Mouse (Mus musculus): ENCODE measurements around the gene Cdv3. TPM values are rescaled to one million over a fixed set of nuclear protein-coding genes. Genes with fewer than 3 reads are reported as not detected.
"Not testable (repeated sequence)": the region's sequence is repeated elsewhere in the genome, so short reads cannot be mapped to it uniquely, and the experiment has no call there.

Gene Cdv3
- polyA plus RNA-seq, 2 experiments from 2014 or later, result 72.7 to 110 TPM

DNA sequence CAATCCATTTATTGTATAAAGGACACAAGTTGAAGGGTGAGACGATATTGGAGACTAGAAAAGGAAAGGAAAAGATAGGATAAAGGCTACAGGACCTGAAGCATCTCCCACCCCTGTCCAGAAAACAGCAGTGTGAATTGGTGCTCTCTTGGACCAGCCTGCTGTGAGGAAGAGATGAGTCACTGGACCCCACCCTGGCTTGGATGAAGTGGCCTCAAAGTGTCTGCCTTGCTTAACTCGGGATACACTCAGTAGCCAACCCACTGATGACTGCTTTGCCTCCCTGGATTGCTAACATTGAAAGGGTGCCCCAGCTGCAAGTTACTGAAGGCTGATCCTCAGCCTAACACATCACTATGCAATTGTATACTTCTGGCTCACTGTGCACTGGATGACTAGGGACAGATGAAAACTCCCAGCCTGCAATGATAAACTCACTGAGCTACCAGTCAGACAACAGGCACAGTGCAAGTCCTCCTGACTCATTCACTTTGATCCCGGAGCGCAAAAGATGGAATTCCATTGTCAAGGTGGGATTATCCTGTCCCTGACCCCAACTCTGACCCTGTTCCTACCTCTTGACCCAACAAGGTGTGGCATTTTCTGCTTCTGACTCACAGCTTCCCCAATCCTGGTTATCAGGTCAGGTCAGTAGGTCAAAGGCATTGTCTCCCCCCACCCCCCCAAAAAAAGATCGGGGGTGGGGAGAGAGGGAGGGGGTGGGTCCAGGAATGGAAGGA lies 6.8 kb upstream of the Cdv3 start:
- no peak for ATAC-seq

DNA sequence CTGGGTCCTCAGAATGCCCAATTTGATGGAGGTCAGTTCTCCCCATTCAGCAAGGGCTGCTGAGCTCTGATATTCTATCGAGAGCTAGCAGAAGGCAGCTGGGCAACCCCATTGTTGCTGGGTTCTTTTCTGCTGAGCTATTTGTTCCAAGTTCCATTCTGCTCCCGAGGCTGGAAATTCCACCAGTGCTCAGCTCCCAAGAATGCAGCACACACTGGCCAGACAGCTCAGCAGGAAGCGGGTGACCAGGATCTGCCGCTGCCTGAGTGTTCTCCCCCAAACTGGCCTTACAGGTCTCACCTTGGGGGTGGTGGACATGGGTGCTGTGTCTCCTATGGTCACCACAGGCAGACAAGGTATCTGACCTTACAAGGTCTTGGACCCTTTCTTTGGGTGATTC lies 4.3 kb upstream of the Cdv3 start:
- ATAC-seq, result no peak

DNA sequence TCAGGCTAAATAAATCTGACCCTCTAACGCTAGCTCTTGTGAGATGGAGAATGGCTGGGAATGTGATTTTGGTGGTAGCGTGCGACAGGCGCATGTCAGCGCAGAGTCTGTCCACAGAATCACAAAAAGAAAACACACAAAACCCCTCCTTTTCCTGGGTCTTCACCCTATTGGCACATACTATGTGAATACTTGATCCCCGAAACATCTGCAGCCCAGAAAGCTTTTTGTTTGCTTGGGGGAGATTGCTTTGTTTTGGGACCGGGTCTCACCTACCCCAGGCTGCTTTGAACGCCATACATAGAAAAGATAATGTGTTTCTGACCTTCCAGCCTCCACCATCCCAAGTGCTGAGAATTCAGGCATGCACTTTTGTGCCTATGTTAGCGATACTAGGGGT lies 716 bp upstream of the Cdv3 start:
- no peak for ATAC-seq

DNA sequence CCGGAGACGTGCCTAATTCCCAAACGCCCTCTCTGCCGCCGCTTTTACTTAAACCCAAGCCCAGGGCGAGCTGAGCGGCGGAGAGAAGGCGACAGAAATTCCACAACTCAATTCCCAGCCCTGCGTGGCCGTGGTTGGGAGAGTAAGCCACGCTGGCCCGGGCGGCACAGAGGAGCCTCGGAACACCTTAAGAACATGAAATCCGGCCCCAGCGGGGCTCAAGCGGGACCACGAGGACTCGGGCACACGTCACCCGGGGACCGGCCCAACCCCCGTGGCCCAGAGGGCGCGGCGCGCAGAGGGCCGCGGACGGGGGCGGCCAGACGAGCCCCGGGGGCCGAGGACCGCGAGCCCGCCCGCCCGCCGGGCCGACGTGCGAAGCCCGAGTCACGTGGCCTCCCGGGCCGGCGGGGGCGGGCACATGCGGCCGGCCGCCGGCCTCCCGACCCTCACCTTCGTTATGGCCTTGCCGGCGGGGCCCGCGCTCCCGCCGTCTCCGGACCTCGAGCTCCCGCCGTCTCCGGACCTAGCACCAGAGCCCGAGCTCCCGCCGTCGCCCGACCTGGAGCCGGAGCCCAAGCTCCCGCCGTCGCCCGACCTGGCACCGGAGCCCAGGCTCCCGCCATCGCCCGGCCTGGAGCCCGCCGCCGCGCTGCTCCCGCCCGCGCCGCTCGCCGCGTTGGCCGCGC lies 895 bp downstream of the Cdv3 start:
- ATAC-seq, result peak; percentile 1

DNA sequence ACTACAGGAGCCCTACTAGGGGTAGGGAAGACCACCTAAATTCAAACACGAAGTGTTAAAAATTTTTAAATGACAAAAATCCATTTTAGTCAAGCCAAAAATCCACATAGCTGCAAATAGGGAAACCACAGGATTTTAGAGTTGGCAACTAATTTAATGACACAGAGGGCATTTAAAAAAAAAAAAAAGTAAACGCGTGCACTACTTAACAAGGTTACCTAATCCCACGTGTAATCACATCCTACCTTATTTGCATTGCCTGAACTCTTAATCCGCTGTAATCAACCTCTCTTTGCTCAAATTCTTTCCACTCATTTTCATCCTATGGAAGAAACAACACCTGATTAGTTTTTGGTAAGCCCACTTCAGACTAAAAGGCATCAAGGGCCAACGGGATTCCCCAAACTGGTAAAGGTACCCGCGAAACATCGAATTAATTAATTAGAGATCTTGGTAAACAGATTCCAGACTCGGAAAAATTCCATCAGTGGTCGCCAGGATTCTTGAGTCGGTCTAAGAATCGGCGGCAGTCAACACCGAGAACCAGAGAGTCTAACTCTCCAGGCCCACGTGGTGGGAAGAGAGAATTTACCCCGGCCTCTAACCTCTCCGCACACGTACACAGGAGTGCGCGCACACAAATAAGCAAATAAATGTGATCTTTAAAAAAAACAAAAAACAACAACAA lies 1.8 kb downstream of the Cdv3 start:
- no peak for ATAC-seq

DNA sequence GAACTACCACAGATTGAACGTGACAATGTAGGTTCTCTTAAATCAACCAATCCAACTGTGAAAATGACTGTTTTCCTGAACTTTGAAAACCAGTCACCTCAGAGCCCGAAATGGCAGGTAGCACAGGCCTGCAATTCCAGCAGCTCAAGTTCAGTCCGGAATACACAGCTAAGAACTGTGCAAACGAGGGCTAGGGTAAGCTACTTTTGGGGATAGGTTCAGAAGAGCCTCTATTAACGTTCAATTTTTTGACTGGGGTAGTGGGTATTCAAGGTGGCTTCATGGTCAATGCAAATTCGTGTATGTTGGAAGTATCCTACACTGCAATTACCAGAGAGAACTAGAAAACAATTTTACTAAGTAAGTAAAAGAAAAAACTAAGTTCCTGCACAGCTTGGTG lies 2.6 kb downstream of the Cdv3 start:
- ATAC-seq, result no peak

DNA sequence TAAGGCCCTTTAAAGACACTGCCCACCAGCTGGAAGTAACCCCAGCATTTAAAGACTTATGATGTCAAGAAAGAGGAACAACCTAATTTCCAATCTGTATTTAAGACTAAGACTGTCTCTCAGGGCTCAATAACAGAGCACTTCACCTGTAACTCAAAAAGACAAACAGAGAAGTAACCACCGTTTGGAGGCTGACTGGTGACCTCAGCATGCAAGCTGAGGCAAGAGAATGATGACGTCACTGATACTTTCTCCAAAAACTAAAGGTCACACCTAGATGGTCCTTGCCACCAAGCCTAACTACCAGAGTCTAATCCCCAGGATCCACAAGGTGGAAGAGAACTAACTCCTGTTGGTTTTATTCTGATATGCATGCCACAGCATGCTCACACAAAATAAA lies 5.0 kb downstream of the Cdv3 start:
- ATAC-seq, result no peak

DNA sequence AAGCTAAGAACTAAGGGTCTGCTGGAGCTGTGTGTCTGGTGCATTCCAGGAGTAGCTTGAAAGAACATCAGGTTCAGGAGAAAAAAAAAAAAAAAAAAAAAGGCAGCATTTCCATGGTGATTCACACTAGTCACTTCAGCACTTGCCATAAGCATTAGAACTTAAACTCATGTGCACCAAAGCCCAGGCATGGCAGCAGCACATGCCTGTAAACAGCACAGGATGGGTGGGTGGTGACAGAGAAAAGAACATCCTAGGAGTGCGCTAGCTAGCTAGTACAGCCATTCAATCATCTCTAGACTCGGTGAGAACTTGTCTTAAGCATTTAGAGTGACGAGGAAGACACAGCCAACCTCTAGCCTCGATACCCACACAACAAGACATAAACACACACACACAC lies 7.1 kb downstream of the Cdv3 start:
- no peak for ATAC-seq

DNA sequence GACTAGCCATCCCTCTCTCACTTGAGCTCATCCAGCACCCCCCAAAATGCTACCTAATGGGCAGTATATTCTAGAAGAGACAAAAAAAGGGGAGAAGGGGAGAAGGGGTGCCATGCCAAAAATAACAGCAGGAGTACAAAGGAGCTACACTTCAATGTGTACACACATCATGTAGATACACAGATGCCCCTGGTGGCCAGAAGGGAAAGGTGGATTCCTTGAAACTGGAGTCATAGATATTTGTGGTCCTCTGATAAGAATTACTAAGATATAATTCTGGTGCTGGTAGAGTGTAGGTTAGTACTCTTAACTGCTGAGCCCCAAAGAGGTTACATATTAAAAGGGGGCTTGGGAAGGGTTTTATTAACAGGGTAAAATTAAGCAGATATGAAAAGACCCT lies 7.7 kb downstream of the Cdv3 start:
- ATAC-seq, result no peak

DNA sequence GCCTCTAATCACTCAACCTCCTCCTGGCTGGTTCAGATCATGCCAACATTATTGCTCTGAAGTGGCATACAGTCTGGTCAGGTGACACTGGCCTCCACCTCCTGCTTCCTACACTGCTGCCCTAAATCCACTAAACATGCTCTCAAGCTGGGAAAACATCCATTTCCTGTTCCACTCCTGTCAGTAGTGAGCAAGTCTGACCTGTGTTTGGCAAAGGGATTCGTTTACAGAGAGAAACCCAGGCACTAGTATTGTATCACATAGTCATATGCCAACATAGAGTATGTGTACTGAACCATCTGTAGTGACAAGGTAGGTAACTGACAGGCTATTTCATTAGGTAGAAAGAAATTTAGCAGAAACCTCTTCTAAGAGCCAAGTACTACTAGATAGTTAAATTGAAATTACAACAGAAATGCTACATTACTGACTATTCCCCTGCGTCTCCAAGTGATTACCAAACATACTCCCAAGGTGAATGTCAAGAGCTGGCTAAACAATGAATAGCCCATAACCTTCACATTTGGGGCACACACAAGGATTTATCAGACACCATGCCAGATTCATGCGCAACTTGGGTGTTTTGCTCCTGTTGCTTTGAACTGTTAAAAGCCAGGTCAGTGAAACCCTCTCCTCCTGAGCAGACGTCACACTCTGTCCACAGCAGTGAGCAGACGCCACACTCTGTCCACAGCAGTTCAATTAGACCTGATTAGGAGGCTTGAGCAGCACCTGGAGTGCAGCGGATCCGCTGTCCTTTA lies 12.0 kb downstream of the Cdv3 start:
- not testable (repeated sequence) for ATAC-seq

DNA sequence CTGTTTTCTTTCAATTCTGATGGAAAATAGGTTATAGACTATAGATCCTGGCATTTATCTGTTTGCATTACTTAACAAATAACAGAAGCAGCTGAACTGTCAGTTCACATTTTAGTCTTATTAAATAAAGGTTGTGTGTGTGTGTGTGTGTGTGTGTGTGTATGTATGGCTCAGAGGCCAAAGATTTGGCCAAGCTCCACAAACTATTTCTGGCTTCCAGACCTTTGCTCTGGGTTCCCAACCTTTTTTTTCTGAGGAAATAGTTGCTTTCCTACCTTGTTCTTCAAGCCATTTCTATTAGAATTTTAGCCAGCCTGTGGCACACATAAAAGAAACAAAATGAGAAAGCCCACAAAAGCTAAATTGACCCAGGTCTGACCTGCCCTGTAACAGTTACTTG lies 16.8 kb downstream of the Cdv3 start:
- ATAC-seq, result no peak

DNA sequence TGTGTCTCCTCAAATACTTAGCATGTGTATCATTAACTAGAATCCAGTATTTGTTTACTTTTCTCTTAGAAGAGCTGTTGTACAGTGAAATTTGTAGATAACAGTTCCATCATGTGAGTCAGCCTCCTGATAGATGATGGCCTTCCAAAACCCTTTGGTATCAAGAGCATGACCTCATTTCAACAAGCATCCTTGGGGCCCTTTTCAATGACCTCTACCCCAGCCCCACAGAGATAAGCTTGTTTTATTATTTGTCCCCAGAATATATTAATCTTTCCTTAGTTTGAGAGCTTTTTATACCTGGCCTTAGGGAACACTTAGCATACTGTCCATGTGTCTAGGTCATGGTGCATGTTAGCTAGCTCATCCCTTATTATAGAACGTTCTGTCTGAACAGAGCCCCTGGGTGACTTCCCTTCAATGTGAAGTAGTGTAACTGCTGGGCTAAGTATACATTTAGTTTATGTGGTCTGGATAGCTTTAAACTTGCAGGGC lies 17.6 kb downstream of the Cdv3 start:
- no peak for ATAC-seq

DNA sequence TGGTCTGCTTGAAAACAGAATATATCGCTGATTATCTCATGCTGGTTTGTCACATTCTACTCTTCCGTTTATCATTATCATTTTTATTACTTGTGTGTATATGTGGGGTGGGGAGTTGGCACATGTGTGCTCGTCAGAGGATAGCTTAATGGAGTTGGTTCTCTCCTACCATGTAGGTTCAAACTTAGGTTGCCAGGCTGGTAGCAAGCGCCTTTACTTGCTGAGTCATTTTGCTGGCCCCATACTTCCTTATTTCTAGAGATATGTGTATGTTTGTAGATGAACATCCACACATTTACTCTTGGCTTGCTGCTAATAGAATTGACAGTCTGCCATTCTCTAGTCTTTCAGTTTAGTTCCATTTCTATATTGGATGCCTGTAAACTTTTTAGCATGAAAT lies 18.6 kb downstream of the Cdv3 start:
- ATAC-seq, result no peak

DNA sequence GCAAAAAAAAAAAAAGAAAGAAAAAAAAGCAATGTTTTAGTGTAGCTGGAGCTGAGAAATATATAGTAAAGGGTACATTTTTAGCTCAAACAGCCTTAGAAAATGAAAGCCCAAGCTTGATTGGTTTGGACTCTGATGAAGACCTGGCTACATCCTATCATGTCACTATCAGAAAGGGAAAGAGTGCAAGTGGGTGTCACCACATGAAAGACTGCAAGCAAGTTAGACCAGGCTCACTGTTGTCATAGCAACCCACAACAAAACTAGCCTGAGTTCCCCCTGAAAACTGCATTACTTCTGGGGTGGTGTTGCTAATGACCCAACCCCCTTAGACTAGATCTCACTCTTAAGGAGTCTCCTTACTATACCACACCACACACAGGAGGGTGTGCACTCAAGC lies 28.7 kb downstream of the Cdv3 start:
- peak; percentile 63 for ATAC-seq

DNA sequence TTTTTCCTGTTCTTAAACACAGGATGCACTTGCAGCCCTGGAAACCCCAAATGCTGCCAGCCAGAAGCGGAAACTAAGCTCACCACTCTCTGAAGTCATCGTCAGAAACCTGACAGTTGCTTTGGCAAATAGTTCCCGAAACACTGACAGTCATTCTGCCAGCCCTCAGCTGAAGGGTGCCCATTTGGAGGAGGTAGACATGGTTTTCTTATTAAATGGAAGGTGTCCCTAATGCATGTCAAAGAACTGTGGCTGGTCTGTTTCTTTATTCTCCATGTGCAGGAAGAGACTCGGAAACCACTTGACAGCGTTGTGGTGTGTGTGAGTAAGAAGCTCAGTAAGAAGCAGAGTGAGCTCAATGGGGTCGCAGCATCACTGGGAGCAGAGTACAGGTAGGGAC lies 33.0 kb downstream of the Cdv3 start:
- no peak for ATAC-seq

DNA sequence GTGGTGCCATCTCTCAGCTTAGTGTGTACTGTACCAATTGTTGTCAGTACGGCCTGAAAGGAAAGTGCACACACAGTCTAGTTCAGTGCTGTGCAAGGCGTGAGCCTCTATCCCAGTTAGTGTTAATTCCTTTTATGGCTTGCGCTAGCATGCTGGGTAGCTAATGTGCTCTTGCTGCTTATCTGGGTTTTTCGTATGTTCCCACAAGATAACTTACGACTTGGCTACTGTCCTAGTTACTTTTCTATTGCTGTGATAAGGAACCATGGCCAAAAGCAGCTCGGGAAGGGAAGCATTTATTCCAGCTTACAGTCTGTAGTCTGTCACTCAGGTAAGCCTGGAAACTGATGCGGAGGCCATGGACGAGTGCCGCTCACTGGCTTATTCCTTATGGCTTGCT lies 39.2 kb downstream of the Cdv3 start:
- no peak for ATAC-seq

DNA sequence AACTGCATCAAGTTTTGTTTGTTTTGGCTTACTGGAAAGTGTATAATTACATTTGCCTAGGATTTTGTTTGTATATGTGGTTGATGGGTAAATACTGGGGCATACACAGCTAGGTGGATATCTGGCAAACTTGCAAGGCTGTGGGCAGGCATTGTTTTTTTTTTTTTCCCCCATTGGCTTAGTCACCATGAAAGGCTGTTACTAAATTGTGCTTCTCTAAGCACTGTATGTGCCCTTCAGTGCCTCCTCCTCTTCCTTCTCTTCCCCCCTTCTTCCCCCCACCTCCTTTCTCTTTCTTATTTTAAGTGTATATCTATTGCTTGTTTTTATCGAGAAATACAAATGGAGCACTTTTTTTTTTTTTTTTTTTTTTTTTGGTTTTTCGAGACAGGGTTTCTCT lies 41.0 kb downstream of the Cdv3 start:
- ATAC-seq, result no peak

DNA sequence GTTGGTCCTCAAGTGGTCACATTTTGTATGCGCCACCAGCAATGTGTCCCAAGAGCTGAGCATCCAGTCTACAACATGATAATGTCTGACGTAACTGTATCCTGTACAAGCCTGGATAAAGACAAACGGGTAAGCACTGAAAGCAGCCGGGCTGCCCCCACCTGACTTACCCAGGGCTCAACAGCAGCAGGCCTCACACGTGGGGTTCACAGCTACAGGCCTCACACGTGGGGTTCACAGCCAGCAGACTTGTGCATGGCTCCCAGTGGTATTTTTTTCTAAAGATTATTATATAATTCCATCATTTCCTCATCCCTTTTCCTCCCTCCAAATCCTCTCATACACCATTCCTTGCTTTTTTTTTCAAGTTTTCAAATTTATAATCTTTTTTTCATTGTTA lies 55.8 kb downstream of the Cdv3 start:
- ATAC-seq, result no peak

DNA sequence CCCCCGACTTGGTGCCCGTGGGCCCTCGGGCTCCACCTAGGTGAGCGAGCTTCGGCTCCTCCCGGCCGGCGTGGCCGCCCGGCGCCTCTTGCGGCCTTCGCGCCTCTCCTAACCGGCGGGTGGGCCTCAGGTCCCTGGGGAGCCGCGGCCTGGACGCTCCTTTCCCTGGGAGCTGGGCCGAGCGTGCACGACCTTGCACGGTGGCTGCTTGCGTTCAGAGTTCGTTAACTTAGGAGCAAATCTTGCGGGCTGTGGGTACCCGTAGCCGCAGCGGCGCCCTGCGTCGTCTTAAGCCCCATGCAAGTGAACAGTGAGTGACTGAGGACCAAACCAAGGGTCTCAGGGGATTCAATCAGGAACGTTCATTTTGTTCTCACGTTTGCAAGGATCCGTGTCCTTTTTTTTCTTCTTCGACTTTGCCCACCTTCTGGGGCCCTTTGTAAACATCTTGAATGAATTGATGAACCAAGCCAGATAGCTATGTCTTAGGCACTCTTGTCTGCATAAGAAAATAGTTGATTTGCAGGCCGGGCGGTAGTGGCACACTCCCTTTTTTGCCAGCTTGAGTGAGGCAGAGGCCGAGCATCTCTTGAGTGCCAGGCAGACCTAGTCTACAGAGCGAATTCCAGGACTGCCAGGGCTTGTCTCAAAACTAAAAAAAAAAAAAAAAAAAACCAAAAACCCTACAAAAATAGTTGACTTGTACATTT lies 60.2 kb downstream of the Cdv3 start:
- peak; percentile 39 for ATAC-seq

DNA sequence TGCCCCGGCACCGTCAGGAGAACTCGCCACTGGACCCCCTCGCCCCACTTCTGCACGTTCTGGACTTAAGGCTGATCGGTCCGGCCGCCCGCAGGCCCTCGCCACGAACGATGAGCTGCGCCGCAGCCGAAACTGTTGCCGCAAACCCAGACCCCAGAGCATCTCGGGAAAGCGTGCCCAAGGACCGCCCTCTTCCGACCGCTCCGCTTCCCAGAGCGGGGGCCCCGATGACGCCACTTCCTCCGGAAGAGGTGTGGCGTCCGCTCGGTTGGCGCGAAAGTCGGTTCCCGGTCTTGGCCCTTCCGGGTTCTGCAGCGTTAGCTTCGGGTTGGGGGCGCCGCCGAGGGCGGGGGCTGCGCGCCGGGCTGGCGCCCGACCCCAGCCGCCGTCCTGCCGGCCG lies 60.7 kb downstream of the Cdv3 start, which contains the start of the genes 1300017J02Rik and Topbp1:
Gene 1300017J02Rik (minus strand): TSS at position 156 of the 400 bp plus-strand sequence.
Gene Topbp1 (plus strand): TSS at position 289 of the 400 bp plus-strand sequence.
- ATAC-seq, result peak; percentile 98

Data from activated CD4-positive, CD25-positive, alpha-beta regulatory T cell, adult 4 months (primary cell).